Mouse (Mus musculus): ENCODE results near the gene Pkd1l2. TPM values are rescaled to one million over a fixed set of nuclear protein-coding genes. Genes with fewer than 3 reads are reported as not detected.

Pkd1l2 gene
- polyA plus RNA-seq, 1 experiment from 2014 or later: not detected

GRCm38 (mm10) chr8:117033393-117033792 is 48.9 kb downstream of the Pkd1l2 start:
- Histone ChIP-seq H3K9me3 (ENCODE audit: low read depth, low read length) (no peaks in the 10 kb centered on the region), H3K9ac (no peak overlapping the region), H3K36me3 (ENCODE audit: insufficient read depth) (no peaks in the 10 kb centered on the region), H3K4me2 (no peak overlapping the region), H3K4me1 (ENCODE audit: insufficient read depth) (no peaks in the 10 kb centered on the region), H3K4me3 (ENCODE audit: low read depth, low read length) (no peak overlapping the region), H3K27ac (ENCODE audit: low read depth) (no peak overlapping the region), H3K27me3 (ENCODE audit: insufficient read depth, low read length) (no peaks in the 10 kb centered on the region)
- WGBS: 58% methylated on average over 3 of the region's 3 CpGs
- TF ChIP-seq CTCF (IDR thresholded peaks at IDR 0.05; ENCODE audit: low read depth): no peak
- no peak for DNase-seq
- ATAC-seq (ENCODE audit: insufficient read depth): no peak

GRCm38 (mm10) chr8:117032609-117033008 is 49.6 kb downstream of the Pkd1l2 start:
- no peak overlapping the region for H3K4me3 ChIP-seq (ENCODE audit: low read depth, low read length)
- H3K36me3 ChIP-seq (ENCODE audit: insufficient read depth): no peaks in the 10 kb centered on the region
- H3K9ac ChIP-seq: no peak overlapping the region
- DNase-seq (no peak), ATAC-seq (ENCODE audit: insufficient read depth) (no peak)
- H3K4me2 ChIP-seq: no peak overlapping the region
- H3K27me3 ChIP-seq (ENCODE audit: insufficient read depth, low read length): no peaks in the 10 kb centered on the region
- H3K27ac ChIP-seq (ENCODE audit: low read depth): no peak overlapping the region
- H3K9me3 ChIP-seq (ENCODE audit: low read depth, low read length): no peaks in the 10 kb centered on the region
- WGBS: 68% methylated on average over 8 of the region's 8 CpGs
- no peaks in the 10 kb centered on the region for H3K4me1 ChIP-seq (ENCODE audit: insufficient read depth)
- TF ChIP-seq CTCF (IDR thresholded peaks at IDR 0.05; ENCODE audit: low read depth): no peak

DNA sequence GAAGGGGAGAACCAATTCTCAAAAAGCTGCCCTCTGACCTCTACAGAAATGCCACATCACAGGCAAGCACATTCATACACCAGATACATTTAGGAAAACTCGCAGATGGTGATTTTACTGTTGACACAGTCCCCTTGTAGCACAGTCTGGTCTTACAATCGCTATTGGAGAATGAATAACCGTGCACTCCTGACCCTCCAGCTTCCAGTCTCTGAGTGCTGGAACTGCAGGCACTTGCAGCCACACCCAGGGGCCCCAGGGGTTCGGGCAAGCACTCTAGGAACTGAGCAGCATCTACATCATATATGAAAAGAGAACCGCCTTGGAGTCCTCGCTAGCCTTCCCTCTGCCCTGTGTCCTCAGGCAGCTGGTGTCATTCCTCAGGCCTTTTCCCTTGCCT is 50.8 kb downstream of the Pkd1l2 start:
- Histone ChIP-seq H3K36me3 (ENCODE audit: insufficient read depth) (no peaks in the 10 kb centered on the region), H3K4me3 (ENCODE audit: low read depth, low read length) (no peak overlapping the region), H3K9me3 (ENCODE audit: low read depth, low read length) (no peaks in the 10 kb centered on the region), H3K27ac (ENCODE audit: low read depth) (no peak overlapping the region), H3K27me3 (ENCODE audit: insufficient read depth, low read length) (no peaks in the 10 kb centered on the region), H3K4me1 (ENCODE audit: insufficient read depth) (no peaks in the 10 kb centered on the region), H3K4me2 (no peak overlapping the region), H3K9ac (no peak overlapping the region)
- ATAC-seq (ENCODE audit: insufficient read depth) (no peak), DNase-seq (no peak)
- WGBS: 43% methylated on average over 6 of the region's 6 CpGs
- no peak for TF ChIP-seq CTCF (IDR thresholded peaks at IDR 0.05; ENCODE audit: low read depth)

DNA sequence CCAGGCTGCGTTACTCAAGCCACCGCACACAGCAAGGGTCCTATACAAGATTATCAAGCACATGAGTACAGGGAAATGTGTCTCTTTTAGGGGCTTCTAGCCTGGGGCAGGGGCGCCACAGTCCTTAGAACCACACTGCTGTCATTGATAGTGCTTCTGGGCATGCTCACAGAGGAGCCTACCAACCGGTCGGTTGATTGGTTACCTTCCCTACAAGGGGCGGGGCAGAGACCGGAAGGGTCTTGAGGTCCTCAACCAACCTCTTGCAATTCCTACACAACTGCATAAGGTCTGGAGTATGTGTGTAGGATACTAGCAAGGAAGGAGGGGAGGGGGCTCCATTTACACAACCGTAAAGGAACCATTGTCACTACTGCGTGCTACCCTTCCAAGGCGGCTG is 53.6 kb downstream of the Pkd1l2 start:
- Histone ChIP-seq H3K27me3 (ENCODE audit: insufficient read depth, low read length) (no peaks in the 10 kb centered on the region), H3K27ac (ENCODE audit: low read depth) (no peak overlapping the region), H3K36me3 (ENCODE audit: insufficient read depth) (no peaks in the 10 kb centered on the region), H3K4me1 (ENCODE audit: insufficient read depth) (no peaks in the 10 kb centered on the region), H3K9me3 (ENCODE audit: low read depth, low read length) (no peaks in the 10 kb centered on the region), H3K9ac (no peak overlapping the region), H3K4me3 (ENCODE audit: low read depth, low read length) (no peak overlapping the region), H3K4me2 (no peak overlapping the region)
- TF ChIP-seq CTCF (IDR thresholded peaks at IDR 0.05; ENCODE audit: low read depth): no peak
- ATAC-seq (ENCODE audit: insufficient read depth) (no peak), DNase-seq (no peak)
- WGBS: 92% methylated on average over 10 of the region's 10 CpGs

GRCm38 (mm10) chr8:117027601-117028000 is 54.6 kb downstream of the Pkd1l2 start:
- WGBS: 86% methylated on average over 5 of the region's 5 CpGs
- Histone ChIP-seq H3K9ac (no peak overlapping the region), H3K4me1 (ENCODE audit: insufficient read depth) (no peaks in the 10 kb centered on the region), H3K9me3 (ENCODE audit: low read depth, low read length) (no peaks in the 10 kb centered on the region), H3K27ac (ENCODE audit: low read depth) (no peak overlapping the region), H3K4me2 (no peak overlapping the region), H3K36me3 (ENCODE audit: insufficient read depth) (no peaks in the 10 kb centered on the region), H3K27me3 (ENCODE audit: insufficient read depth, low read length) (no peaks in the 10 kb centered on the region), H3K4me3 (ENCODE audit: low read depth, low read length) (no peak overlapping the region)
- TF ChIP-seq CTCF (IDR thresholded peaks at IDR 0.05; ENCODE audit: low read depth): no peak
- DNase-seq (no peak), ATAC-seq (ENCODE audit: insufficient read depth) (no peak)

DNA sequence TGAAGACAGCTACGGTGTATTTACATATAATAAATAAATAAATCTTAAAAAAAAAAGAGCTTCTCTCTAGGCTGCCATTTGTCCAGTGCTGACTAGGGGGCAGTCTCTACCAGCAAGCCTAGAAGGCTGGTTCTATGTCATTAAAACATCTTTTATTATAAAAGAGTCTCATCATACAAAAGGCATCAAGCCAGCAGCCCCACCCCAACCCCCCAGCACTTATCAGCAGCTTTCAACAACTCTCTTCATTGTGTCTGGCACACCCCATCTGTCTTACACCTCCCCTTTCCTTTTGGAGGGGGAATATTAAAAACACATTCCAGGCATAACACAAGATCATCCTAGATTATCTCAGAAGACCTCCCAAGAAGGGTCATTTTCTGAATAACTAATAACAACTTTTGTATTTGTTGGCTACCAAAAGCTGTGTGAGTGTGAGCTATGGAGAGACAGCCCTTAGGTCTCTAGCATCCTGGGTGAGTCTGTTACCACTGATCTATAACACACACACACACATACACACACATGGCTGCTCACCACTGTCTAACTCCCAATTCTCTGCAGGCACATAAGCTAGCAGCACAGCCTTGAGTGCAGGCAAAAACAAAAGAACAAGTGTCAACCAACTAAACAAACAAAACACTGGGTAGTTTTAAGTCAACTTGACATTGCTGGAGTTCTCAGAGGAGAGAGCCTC is 59.8 kb downstream of the Pkd1l2 start:
- peak; percentile 90 for ATAC-seq (ENCODE audit: insufficient read depth)
- H3K4me2 ChIP-seq: no peak overlapping the region
- H3K36me3 ChIP-seq (ENCODE audit: insufficient read depth): no peaks in the 10 kb centered on the region
- no peak overlapping the region for H3K9ac ChIP-seq
- no peaks in the 10 kb centered on the region for H3K9me3 ChIP-seq (ENCODE audit: low read depth, low read length)
- DNase-seq: peak; percentile 73
- no peaks in the 10 kb centered on the region for H3K4me1 ChIP-seq (ENCODE audit: insufficient read depth)
- no peak overlapping the region for H3K4me3 ChIP-seq (ENCODE audit: low read depth, low read length)
- WGBS: 46% methylated on average over 1 of the region's 1 CpGs
- peak; percentile 33; the same call in 1 of the 2 replicates for TF ChIP-seq CTCF (IDR thresholded peaks at IDR 0.05; ENCODE audit: low read depth)
- no peaks in the 10 kb centered on the region for H3K27me3 ChIP-seq (ENCODE audit: insufficient read depth, low read length)
- no peak overlapping the region for H3K27ac ChIP-seq (ENCODE audit: low read depth)

GRCm38 (mm10) chr8:117019323-117020275 is 62.6 kb downstream of the Pkd1l2 start:
- H3K4me1 ChIP-seq (ENCODE audit: insufficient read depth): no peaks in the 10 kb centered on the region
- H3K9me3 ChIP-seq (ENCODE audit: low read depth, low read length): no peaks in the 10 kb centered on the region
- 65% methylated on average over 18 of the region's 18 CpGs for WGBS
- no peak overlapping the region for H3K4me3 ChIP-seq (ENCODE audit: low read depth, low read length)
- H3K36me3 ChIP-seq (ENCODE audit: insufficient read depth): no peaks in the 10 kb centered on the region
- no peak overlapping the region for H3K27ac ChIP-seq (ENCODE audit: low read depth)
- DNase-seq: peak; percentile 66
- H3K9ac ChIP-seq: no peak overlapping the region
- ATAC-seq (ENCODE audit: insufficient read depth): no peak
- no peak for TF ChIP-seq CTCF (IDR thresholded peaks at IDR 0.05; ENCODE audit: low read depth)
- H3K27me3 ChIP-seq (ENCODE audit: insufficient read depth, low read length): no peaks in the 10 kb centered on the region
- H3K4me2 ChIP-seq: no peak overlapping the region

Data from lung, embryonic 14.5 days (tissue).